In the genomic region with DNA sequence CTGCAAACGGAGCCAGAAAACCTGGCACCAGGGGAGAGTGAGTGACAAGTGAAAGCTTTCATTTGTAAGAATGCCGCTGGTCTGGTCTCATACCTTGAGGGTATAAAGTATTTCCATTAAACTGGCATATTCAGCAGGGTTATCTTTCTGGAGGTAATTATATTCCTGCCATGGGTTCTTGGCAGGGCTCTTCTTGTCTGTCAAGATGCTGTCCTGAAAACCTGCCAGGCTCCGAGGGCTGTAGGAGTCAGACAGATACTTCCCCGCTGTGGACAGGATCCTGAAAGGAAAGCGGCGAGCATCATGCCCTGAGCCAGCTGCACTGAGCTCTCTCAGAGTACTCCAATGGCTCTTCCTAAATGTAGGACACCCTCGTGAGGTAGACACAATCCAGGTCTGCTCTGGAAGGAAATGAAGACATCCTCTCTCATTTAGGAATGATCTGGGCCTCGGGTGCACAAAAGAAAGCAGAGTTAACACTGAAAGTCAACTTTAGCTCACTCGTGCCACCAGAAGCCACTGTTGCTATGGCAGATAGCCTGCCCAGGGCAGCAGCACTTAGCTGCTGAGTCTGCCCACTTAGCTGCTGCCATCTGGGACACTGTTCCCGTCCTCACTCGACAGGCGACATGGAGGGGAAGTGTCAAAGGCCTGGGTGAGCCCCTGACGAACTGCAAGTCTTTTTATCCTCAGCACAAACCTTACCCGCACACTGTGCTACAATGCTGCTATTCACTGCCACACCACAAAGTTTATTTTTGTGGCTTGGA, we compare ENCODE assay signal across 14 mouse cellular contexts. TPM values are rescaled to one million over a fixed set of nuclear protein-coding genes. Genes with fewer than 3 reads are reported as not detected.
A peak's percentile ranks its signal among the peaks of the same experiment; 100 is the strongest.
DNase-seq lines count a peak whose midpoint lies in the region; ATAC-seq and TF ChIP-seq lines count a peak whose summit lies in the region.
"Had no signal": no experiment of that assay in that cellular context is flagged by ENCODE, and none has a peak within 500 bp of the region (broad histone marks: within the 10 kb centered on the region; RNA-seq: fewer than 3 reads in every experiment).

No protein-coding gene starts in this region.

- DNase-seq in embryo, embryonic 11 days, result peak; percentile 9
- no peak for DNase-seq in embryo, embryonic 10 days (ENCODE audit: low spot score)
- no peak for DNase-seq in kidney, adult 8-10 months
- peak; percentile 9 to 20 for DNase-seq in right cerebral cortex, adult 2 months (ENCODE audit: low spot score in 2 of 2)
- DNase-seq in right cerebral cortex, postnatal 25 days, result no peak
- peak; percentile 79 for DNase-seq in midbrain, postnatal 0 days (ENCODE audit: low spot score)
- DNase-seq: adrenal gland, postnatal 14 days; gastrocnemius, postnatal 10 days; kidney, adult 9 months; liver had no signal

- H3K4me1 ChIP-seq in kidney, embryonic 14.5 days (ENCODE audit: control insufficient read depth, insufficient read depth, low read length), result peaks cover 27% of the 10 kb centered on the region; the same call in 1 of the 2 replicates
- H3K4me1 ChIP-seq in midbrain, postnatal 0 days (ENCODE audit: insufficient read depth, low read length), result no peaks in the 10 kb centered on the region

- H3K4me3 ChIP-seq in kidney, embryonic 14.5 days (ENCODE audit: low read length), result no peak overlapping the region
- H3K4me3 ChIP-seq in midbrain, postnatal 0 days (ENCODE audit: low read depth, low read length), result no peak overlapping the region
- H3K4me3 ChIP-seq: stomach, embryonic 15.5 days had no signal

- no peak overlapping the region for H3K9ac ChIP-seq in kidney, embryonic 14.5 days (ENCODE audit: low read depth, low read length)
- H3K9ac ChIP-seq in midbrain, postnatal 0 days (replicated peaks; ENCODE audit: low read length, poor library complexity, severe bottlenecking), result no peak overlapping the region
- H3K9ac ChIP-seq: stomach, embryonic 15.5 days had no signal

- TF ChIP-seq CTCF in midbrain, postnatal 0 days (IDR thresholded peaks at IDR 0.05), result no peak

- H3K36me3 ChIP-seq in kidney, embryonic 14.5 days (ENCODE audit: control insufficient read depth, insufficient read depth, low read length), result peaks cover 3% of the 10 kb centered on the region; the same call in 1 of the 2 replicates
- peaks cover 9% of the 10 kb centered on the region; the same call in 1 of the 2 replicates for H3K36me3 ChIP-seq in midbrain, postnatal 0 days (ENCODE audit: insufficient read depth, low read length)
- H3K36me3 ChIP-seq: stomach, embryonic 15.5 days had no signal

- H3K27me3 ChIP-seq in kidney, embryonic 14.5 days (ENCODE audit: control insufficient read depth, insufficient read depth, low read length), result no peaks in the 10 kb centered on the region
- no peaks in the 10 kb centered on the region for H3K27me3 ChIP-seq in midbrain, postnatal 0 days (ENCODE audit: insufficient read depth, low read length)
- H3K27me3 ChIP-seq: stomach, embryonic 15.5 days had no signal

- ATAC-seq in kidney, embryonic 14.5 days (ENCODE audit: low FRiP score, low TSS enrichment), result no peak
- ATAC-seq in midbrain, postnatal 0 days (ENCODE audit: low FRiP score), result peak; percentile 29; the same call in 1 of the 2 replicates
- ATAC-seq in inflammation-experienced regulatory T-cells, adult 6 months, result no peak

- H3K4me2 ChIP-seq in kidney, embryonic 14.5 days (replicated peaks; ENCODE audit: low read depth, low read length), result no peak overlapping the region
- H3K4me2 ChIP-seq in midbrain, postnatal 0 days (ENCODE audit: low read depth, low read length, poor library complexity, severe bottlenecking), result no peak overlapping the region
- H3K4me2 ChIP-seq: stomach, embryonic 15.5 days had no signal

- H3K27ac ChIP-seq in kidney, embryonic 14.5 days (ENCODE audit: low read depth, low read length), result peak overlapping the region; percentile 51; the same call in 1 of the 2 replicates
- H3K27ac ChIP-seq in midbrain, postnatal 0 days (ENCODE audit: low read depth, low read length), result no peak overlapping the region
- H3K27ac ChIP-seq: stomach, embryonic 15.5 days had no signal

- 71% methylated on average over 14 of the region's 14 CpGs for WGBS in kidney, embryonic 14.5 days
- 67% methylated on average over 14 of the region's 14 CpGs for WGBS in midbrain, postnatal 0 days

- no peaks in the 10 kb centered on the region for H3K9me3 ChIP-seq in kidney, embryonic 14.5 days (ENCODE audit: control insufficient read depth, low read length)
- H3K9me3 ChIP-seq in midbrain, postnatal 0 days (ENCODE audit: low read length), result no peaks in the 10 kb centered on the region
- H3K9me3 ChIP-seq: G1E; stomach, embryonic 15.5 days had no signal

RNA-seq across cellular contexts. Expression of a gene that starts 44.5 kb away (rescaled TPM):
- polyA plus RNA-seq in kidney, embryonic 14.5 days (2014; fragmentation: Nextera tagmentation; extraction: Ambion mirVana), result 15.6 and 28.3 TPM in 2 replicates
- total RNA-seq in midbrain, postnatal 0 days (2014; rRNA removed), result 34.9 and 41.3 TPM in 2 replicates
- 22.4 and 27.4 TPM in 2 replicates for polyA plus RNA-seq in midbrain, postnatal 0 days (2015; fragmentation: Nextera tagmentation; extraction: Ambion mirVana)
- polyA plus RNA-seq in inflammation-experienced regulatory T-cells, adult 6 months (2017; shearing (Covaris generic)), result 1 to 10 TPM; 4.6 to 9.4 (median 8.5) TPM

Comparison
In these comparisons a context has a peak if more than half of its experiments do, and no peak if none do; other contexts are left out.
1. DNase-seq: peak in embryo, embryonic 11 days (single experiment), right cerebral cortex, adult 2 months (2 of 2) and midbrain, postnatal 0 days (single experiment); none in embryo, embryonic 10 days (single experiment), kidney, adult 8-10 months (0 of 2) and right cerebral cortex, postnatal 25 days (single experiment).